Mouse (Mus musculus): ENCODE results near the gene Ltbp3.
"Not testable (repeated sequence)": the region's sequence is repeated elsewhere in the genome, so short reads cannot be mapped to it uniquely, and the experiment has no call there.

The Ltbp3 gene

DNA sequence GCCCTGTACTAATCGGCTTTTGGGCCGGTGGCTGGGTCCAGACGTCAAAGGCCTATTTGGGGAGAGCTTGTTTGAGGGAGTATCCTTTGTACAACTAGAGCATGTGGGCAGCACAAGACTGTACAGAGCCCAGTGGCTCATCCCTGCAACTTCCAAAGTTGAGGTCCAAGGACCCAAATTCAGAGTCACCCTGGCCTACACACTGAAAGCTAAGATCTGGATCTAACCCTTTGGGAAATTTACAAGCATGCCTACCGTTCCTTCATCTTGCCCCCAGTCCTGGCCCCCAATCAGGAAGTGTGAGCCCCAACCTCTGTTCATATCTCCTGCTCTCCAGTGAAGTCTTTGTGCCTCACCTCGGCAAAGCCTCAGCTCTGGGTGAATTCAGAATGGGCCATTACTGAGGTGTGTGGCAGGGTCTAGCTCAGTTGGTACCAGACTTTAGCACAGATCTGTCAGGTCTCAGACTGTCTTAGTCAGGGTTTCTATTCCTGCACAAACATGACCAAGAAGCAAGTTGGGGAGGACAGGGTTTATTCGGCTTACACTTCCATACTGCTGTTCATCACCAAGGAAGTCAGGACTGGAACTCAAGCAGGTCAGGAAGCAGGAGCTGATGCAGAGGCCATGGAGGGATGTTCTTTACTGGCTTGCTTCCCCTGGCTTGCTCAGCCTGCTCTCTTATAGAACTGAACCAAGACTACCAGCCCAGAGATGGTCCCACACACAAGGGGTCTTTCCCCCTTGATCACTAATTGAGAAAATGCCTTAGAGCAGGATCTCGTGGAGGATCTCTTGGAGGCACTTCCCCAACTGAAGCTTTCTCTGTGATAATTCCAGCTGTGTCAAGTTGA, 53.4 kb downstream of the Ltbp3 start:
- DNase-seq (ENCODE audit: low spot score): not testable (repeated sequence)

- no peak for DNase-seq (ENCODE audit: low spot score)
Observed at GRCm38 (mm10) chr19:5794771-5795576, 54.3 kb downstream of the Ltbp3 start.

DNA sequence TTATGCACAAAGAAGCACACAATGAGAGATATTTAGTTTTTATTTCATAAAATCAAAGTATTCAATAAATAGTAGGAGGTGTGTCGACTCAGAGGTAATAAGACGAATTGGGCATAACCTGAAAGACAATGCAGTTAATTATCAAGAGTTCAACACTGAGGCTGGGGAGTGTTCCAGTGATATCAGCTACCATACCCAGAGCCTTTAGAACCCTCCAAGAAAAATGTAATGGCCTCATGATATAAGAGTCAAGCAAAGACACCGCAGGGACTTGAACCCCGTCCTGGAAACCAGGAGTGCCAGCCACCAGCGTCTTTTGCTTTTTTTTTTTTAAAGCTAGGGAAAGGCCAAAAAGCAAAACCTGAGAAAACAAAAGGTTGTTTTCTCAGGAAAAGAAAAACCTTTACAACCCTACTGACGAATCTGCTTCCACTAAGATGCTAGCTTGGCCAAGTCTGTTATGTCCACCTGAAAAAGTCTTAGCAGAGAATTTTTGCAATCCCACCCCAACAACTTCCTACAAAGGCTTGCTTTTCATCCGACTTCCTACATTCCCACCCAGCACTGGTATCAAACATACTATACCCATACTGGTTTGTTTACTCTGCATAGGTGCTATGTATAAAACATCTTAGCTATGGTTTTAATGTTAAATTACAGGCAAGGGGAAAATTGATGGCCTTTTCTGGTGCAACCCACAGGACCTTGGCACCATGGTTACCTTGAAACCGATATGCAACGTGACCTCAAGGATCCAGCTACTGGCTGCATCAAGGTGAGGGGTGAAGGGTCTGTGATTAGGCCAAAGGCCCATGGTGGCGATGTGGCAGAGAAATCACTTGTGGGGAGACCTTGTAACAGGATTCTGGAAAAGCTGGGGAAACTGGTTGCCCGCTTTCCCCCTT, 55.2 kb downstream of the Ltbp3 start:
- DNase-seq (ENCODE audit: low spot score): no peak

- DNase-seq (ENCODE audit: low spot score): no peak
Observed at GRCm38 (mm10) chr19:5796573-5797111, 55.9 kb downstream of the Ltbp3 start.

DNA sequence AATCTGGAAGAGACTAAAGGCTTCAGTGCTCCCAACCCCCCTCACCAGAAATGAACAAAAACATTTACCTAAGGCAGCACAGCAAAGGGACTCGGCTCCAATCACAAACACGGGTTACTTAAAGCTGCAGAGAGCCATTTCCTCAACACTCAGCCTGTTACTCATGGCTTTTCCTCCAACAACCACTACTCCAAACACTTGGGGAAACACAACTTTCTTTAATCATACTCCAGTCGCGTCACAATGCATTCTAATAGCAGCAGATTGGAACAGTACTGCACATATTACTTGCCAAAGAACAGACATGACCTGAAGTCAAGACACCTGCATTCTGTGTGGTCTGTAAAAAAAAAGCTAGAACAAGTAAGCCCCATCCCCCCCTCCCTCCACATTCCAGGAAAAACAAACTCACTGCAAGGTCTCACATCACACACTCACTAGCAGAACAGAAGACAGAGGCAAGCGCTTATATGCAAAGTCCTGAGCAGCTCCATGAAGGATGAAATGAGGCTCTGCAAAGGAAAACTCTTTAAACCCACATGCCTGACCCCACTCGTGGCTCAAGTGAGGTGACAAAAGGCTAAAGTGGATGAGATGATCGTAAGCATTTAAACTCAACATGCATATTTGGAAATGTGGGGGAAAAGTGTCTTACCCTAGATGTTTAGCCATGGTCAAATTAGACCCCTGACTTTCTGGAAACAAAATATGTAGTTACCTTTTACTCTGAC, 56.8 kb downstream of the Ltbp3 start:
- no peak for DNase-seq (ENCODE audit: low spot score)

DNA sequence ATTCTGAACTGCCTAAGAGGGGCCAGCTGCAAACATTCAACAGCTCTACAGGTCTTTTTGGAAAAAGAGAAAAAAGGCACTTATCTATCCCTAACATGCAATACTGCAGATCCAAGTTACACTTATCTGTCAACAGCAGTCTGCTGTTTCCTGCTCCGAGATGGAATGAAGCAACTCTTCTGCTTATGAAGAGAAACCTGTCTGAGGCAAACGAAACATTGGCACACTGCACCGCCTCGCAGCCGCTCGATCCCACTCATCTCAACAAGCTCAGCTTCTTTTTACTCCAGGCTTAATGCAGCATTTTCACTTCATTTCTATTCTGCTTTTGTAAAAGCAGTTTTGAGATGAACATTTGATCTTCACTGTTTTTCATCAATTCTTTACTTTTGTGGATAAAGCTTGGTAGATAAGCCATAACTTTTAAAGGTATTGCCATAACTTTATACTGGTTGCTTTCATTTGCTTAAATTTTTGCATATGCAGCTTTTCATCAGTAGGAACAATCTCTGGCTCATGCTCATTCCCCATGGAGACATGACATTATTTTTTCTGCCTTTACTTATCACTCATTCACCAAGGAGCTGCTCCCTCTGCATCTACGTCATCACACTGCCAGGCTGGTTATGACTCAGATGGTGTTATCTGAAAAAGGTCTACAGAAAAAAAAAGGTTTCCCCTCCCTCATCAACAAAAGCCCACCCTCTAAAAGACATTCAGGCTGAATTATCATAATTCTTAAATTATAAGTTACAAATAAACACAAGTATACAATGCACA, 58.2 kb downstream of the Ltbp3 start:
- no peak for DNase-seq (ENCODE audit: low spot score)

DNA sequence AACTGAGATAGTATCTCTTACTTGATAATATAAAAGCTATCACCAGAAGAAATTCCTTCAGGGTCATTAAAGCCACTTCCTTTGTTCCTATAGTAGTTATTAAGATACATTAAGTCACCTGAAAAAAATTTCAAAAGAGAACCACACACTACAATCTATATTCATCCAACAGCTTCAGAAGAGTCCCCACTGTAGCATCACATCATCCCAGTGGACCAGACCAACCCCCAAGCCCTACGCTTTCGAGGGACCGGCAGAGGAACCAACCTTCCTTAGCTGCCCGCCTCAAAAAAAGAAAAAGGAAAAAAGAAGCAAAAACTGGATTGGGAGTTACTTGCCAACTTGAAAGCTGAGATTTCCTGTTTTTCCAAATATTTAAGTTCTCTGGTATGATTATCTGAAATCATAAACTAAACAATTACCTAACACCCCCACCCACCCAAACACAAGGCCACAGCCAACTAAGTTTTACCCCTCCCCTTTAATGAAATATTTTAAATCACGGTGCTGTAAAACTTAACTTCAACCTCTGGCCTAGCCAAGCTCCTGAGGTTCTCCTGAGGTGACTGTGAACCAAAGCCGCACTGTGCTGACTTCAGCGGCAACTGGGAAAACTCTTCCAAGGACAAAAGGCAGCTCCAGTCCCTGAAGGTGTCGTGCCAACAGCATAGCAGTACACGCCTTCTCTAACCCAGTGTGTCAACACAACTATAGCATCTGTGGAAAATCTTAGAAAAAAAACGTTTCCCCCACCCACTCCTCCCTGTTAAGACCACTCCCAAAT, 59.1 kb downstream of the Ltbp3 start:
- no peak for DNase-seq (ENCODE audit: low spot score)

GRCm38 (mm10) chr19:5800350-5800631, 59.6 kb downstream of the Ltbp3 start:
- no peak for DNase-seq (ENCODE audit: low spot score)

- DNase-seq (ENCODE audit: low spot score): no peak
Observed at GRCm38 (mm10) chr19:5800632-5801431, 60.1 kb downstream of the Ltbp3 start.

GRCm38 (mm10) chr19:5801432-5801964, 60.8 kb downstream of the Ltbp3 start:
- no peak for DNase-seq (ENCODE audit: low spot score)

DNA sequence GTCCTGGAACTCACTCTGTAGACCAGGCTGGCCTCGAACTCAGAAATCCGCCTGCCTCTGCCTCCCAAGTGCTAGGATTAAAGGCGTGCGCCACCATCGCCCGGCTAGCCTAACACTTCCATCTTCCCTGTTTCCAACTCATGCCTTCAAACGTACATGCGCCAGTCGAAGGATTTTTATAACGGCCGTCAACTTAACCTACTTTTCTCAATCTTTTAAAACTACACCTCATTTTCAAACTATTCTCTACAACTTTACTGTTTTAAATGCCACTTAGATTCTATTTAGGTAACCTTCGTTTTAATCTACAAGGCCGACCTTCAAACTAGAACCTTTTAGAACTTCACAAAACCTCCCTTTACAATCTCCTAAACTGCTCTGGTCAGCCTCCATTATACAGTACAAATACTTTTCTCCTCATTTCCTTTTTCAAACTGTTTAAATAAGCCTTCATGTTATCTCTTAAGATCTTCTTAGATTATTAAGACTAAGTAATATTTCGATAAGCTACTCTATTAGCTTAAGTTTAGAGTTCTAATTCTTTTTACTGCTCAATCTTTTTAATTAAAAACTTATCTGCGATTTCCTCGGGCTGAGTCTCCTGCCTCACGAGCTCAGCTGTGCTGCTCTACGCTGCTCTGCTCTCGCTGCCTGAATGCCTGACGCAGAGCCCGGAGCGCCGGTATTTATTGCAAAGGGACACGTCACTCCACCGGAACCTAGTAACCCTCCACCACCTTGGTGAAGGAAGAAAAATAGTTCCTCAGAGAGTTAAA, 61.5 kb downstream of the Ltbp3 start:
- DNase-seq (ENCODE audit: low spot score): peak; percentile 96

GRCm38 (mm10) chr19:5802787-5803040, 62.0 kb downstream of the Ltbp3 start:
- no peak for DNase-seq (ENCODE audit: low spot score)

DNA sequence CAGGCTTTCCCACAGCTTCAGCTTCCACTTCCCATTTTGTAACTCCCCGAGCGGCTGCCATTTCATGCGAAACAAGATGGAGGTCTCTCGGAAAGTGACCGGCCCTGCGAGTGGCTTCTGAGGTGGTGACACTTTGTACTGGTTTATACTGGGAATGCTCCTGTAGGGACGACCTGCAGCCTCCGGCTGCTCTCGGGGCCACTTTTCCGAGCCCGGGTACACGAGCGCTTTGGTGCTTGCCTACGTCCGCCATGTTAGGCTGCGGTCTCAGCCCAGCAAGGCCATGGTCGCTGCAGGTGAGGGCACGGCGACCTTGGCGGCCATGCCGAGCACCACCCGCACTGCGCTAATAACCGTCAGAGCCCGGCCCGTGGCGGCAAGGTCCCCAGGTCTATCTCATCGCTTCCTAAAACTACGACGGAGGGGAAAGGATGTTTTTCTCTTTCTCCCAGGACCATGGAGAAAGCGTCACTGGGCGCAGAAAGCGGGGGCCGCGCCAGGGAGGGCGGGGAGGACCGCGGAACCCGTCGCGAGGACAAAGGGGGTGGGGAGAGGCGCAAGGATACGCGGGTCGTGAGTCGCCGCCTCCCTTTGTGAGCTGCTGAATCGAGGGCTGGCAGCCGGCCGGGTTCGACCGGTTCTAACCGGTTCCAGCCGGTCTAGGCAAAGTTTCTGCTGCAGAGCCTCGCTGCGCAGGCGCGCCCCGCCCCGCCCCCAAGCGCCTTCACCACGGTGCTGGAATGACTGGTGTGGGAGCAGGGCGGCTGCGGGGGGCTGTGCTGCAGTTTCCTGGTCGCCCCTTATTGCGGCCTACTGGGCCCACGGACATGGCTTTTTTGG, 62.6 kb downstream of the Ltbp3 start:
- peak; percentile 99 for DNase-seq (ENCODE audit: low spot score)

DNA sequence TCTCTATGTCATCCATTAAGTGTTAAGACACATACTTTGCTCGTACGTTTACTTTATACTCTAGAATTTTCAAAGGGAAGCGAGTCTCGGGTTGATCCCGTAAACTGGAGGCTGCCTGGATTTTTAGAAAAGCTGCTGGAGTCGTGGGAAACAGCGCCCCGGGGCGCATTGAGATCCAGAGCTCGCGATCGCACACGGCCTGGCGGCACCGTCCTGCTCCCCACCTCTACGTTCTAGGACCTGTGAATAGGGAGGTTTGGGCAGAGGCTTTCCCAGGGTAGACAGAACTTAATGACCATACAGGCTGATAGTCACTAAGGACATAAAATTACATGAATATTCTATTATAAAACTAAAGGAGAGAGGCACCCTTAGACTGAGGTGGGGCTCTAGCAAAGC, 63.2 kb downstream of the Ltbp3 start:
- DNase-seq (ENCODE audit: low spot score): no peak

GRCm38 (mm10) chr19:5804371-5804899, 63.7 kb downstream of the Ltbp3 start:
- no peak for DNase-seq (ENCODE audit: low spot score)

- peak; percentile 90 for DNase-seq (ENCODE audit: low spot score)
Observed at GRCm38 (mm10) chr19:5806051-5806808, 65.5 kb downstream of the Ltbp3 start.

Data from lung, postnatal 25 days (tissue).